Mouse (Mus musculus) c-Kit-positive CD71-positive TER-119-positive erythroid progenitor cells, embryonic 14.5 days (primary cell): ENCODE data around the gene Adam11.
"Not testable (repeated sequence)": the region's sequence is repeated elsewhere in the genome, so short reads cannot be mapped to it uniquely, and the experiment has no call there.

Source experiments
- DNase-seq: peaks from one replicate; pipeline ENCODE4 v3.0.0-alpha.2; 2013; ENCODE audit warnings: low spot score

Gene Adam11

GRCm38 (mm10) chr11:102761309-102762210, at the start of gene Adam11:
Adam11 (plus strand) TSS chr11:102761439.
- DNase-seq = no peak

GRCm38 (mm10) chr11:102712411-102712810, 48.8 kb upstream of the Adam11 start:
- DNase-seq = no peak

GRCm38 (mm10) chr11:102714578-102714977, 46.7 kb upstream of the Adam11 start:
- not testable (repeated sequence) for DNase-seq

GRCm38 (mm10) chr11:102716135-102716534, 45.1 kb upstream of the Adam11 start:
- no peak for DNase-seq

GRCm38 (mm10) chr11:102725574-102725973, 35.7 kb upstream of the Adam11 start:
- DNase-seq = no peak

- peak; percentile 38 for DNase-seq
These were observed 32.6 kb upstream of the Adam11 start for GRCm38 (mm10) chr11:102728614-102729013.

GRCm38 (mm10) chr11:102729835-102730234, 31.4 kb upstream of the Adam11 start:
- DNase-seq = no peak

- no peak for DNase-seq
These were observed 29.9 kb upstream of the Adam11 start for GRCm38 (mm10) chr11:102731366-102731765.

GRCm38 (mm10) chr11:102733146-102733545, 28.1 kb upstream of the Adam11 start:
- DNase-seq = no peak

- no peak for DNase-seq
These were observed 26.3 kb upstream of the Adam11 start for GRCm38 (mm10) chr11:102734961-102735360.

GRCm38 (mm10) chr11:102738046-102738445, 23.2 kb upstream of the Adam11 start:
- no peak for DNase-seq

- DNase-seq = peak; percentile 23
These were observed 21.8 kb upstream of the Adam11 start for GRCm38 (mm10) chr11:102739278-102739966.

- no peak for DNase-seq
These were observed 20.6 kb upstream of the Adam11 start for GRCm38 (mm10) chr11:102740634-102741033.

- DNase-seq = no peak
These were observed 19.9 kb upstream of the Adam11 start for GRCm38 (mm10) chr11:102741129-102741950.

GRCm38 (mm10) chr11:102742066-102742465, 19.2 kb upstream of the Adam11 start:
- no peak for DNase-seq

GRCm38 (mm10) chr11:102742843-102743242, 18.4 kb upstream of the Adam11 start:
- DNase-seq = no peak

- DNase-seq = no peak
These were observed 16.5 kb upstream of the Adam11 start for GRCm38 (mm10) chr11:102744746-102745145.

GRCm38 (mm10) chr11:102747866-102748265, 13.4 kb upstream of the Adam11 start:
- DNase-seq = no peak

GRCm38 (mm10) chr11:102748381-102748780, 12.9 kb upstream of the Adam11 start:
- no peak for DNase-seq

GRCm38 (mm10) chr11:102749712-102750111, 11.5 kb upstream of the Adam11 start:
- no peak for DNase-seq

- no peak for DNase-seq
These were observed 8.2 kb upstream of the Adam11 start for GRCm38 (mm10) chr11:102752896-102753590.
